Mouse (Mus musculus): ENCODE results near the gene Crhbp.

The Crhbp gene

DNA sequence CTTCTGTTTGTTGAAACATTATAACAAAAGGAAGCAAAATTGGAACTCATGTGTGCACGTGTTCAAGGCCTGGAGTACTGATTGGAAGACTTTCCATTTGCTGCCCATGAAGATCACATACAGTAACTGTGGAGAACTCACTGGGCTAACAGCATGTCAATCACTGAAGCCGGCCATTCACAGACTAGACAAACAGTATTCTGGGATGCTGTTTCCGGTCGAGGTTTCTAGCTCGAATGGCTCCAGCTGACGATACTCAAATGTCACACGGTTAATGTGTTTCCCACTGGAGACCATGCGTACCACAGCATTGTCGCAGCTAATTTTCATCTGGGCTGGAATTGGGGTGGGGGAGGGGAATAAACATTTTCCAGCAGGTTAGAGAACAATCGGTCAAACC lies 13.0 kb downstream of the Crhbp start:
- no peak for TF ChIP-seq POU5F1 (IDR thresholded peaks at IDR 0.05; ENCODE audit: borderline replicate concordance, low read length)
- no peak for TF ChIP-seq NANOG (IDR thresholded peaks at IDR 0.05; ENCODE audit: borderline replicate concordance, low read length)
- TF ChIP-seq CTCF (conservative IDR thresholded peaks at IDR 0.05; ENCODE audit: low read length), result no peak
- Histone ChIP-seq H3K9me3 (ENCODE audit: low read length) (0 out of 2 replicates have a peak, but pooled peaks cover 3% of the 10 kb centered on the region), H3K36me3 (ENCODE audit: insufficient read depth, low read length) (no peaks in the 10 kb centered on the region), H3K4me1 (replicated peaks; ENCODE audit: low read depth, low read length) (no peaks in the 10 kb centered on the region), H3K4me3 (replicated peaks; ENCODE audit: low read length) (no peak overlapping the region), H3K27me3 (ENCODE audit: insufficient read depth, low read length) (0 out of 2 replicates have a peak, but pooled peaks cover 2% of the 10 kb centered on the region)

- H3K4me1 ChIP-seq (replicated peaks; ENCODE audit: low read depth, low read length), result no peaks in the 10 kb centered on the region
- no peak overlapping the region for H3K4me3 ChIP-seq (replicated peaks; ENCODE audit: low read length)
- 0 out of 2 replicates have a peak, but pooled peaks cover 2% of the 10 kb centered on the region for H3K27me3 ChIP-seq (ENCODE audit: insufficient read depth, low read length)
- 0 out of 2 replicates have a peak, but pooled peaks cover 3% of the 10 kb centered on the region for H3K9me3 ChIP-seq (ENCODE audit: low read length)
- TF ChIP-seq POU5F1 (IDR thresholded peaks at IDR 0.05; ENCODE audit: borderline replicate concordance, low read length) (no peak), CTCF (conservative IDR thresholded peaks at IDR 0.05; ENCODE audit: low read length) (no peak), NANOG (IDR thresholded peaks at IDR 0.05; ENCODE audit: borderline replicate concordance, low read length) (no peak)
- H3K36me3 ChIP-seq (ENCODE audit: insufficient read depth, low read length), result no peaks in the 10 kb centered on the region
These were observed 17.2 kb downstream of the Crhbp start for GRCm38 (mm10) chr13:95427499-95427898.

DNA sequence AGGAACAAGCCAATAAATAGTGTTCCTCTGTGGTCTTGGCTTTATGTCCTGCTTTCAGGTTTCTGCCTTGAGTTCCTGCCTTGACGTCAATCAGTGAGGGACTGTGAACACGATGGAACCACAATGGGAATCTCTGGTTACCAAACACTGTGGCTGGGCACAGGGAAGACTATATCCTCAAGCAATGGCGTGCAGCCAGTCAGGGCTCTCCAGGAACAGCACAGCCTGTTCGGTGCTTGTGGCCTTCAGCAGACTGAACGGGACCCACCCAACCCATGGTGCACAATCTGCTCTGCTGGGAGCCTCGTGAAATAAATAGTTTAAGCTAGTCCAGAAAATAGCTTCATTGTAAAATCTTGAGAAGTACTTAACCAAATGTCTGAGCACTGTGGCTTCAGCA lies 18.3 kb downstream of the Crhbp start:
- Histone ChIP-seq H3K4me1 (replicated peaks; ENCODE audit: low read depth, low read length) (no peaks in the 10 kb centered on the region), H3K27me3 (ENCODE audit: insufficient read depth, low read length) (0 out of 2 replicates have a peak, but pooled peaks cover 2% of the 10 kb centered on the region), H3K4me3 (replicated peaks; ENCODE audit: low read length) (no peak overlapping the region), H3K36me3 (ENCODE audit: insufficient read depth, low read length) (no peaks in the 10 kb centered on the region), H3K9me3 (ENCODE audit: low read length) (0 out of 2 replicates have a peak, but pooled peaks cover 3% of the 10 kb centered on the region)
- TF ChIP-seq POU5F1 (IDR thresholded peaks at IDR 0.05; ENCODE audit: borderline replicate concordance, low read length) (no peak), NANOG (IDR thresholded peaks at IDR 0.05; ENCODE audit: borderline replicate concordance, low read length) (no peak), CTCF (conservative IDR thresholded peaks at IDR 0.05; ENCODE audit: low read length) (no peak)

DNA sequence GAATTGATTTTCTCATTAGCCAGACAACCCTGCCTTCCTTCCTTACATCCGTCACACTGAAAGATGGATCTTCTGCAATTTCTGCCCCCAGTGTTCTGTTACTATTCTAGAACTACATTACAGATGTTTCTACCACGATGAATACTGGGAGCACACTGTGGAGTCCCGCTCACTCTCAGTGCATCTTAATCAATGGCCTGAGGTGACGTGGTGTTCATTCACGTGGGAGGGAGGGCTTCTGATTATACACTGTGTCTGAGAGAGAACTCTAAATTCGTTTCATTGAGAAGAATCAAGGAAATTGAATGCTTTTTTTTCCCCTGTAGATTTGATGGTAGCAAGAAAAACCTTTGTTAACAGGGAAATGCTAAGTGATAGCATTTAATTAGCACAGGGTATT lies 19.2 kb downstream of the Crhbp start:
- H3K27me3 ChIP-seq (ENCODE audit: insufficient read depth, low read length), result 0 out of 2 replicates have a peak, but pooled peaks cover 2% of the 10 kb centered on the region
- TF ChIP-seq POU5F1 (IDR thresholded peaks at IDR 0.05; ENCODE audit: borderline replicate concordance, low read length), result no peak
- TF ChIP-seq NANOG (IDR thresholded peaks at IDR 0.05; ENCODE audit: borderline replicate concordance, low read length), result no peak
- no peak for TF ChIP-seq CTCF (conservative IDR thresholded peaks at IDR 0.05; ENCODE audit: low read length)
- no peak overlapping the region for H3K4me3 ChIP-seq (replicated peaks; ENCODE audit: low read length)
- H3K36me3 ChIP-seq (ENCODE audit: insufficient read depth, low read length), result no peaks in the 10 kb centered on the region
- no peaks in the 10 kb centered on the region for H3K4me1 ChIP-seq (replicated peaks; ENCODE audit: low read depth, low read length)
- 0 out of 2 replicates have a peak, but pooled peaks cover 3% of the 10 kb centered on the region for H3K9me3 ChIP-seq (ENCODE audit: low read length)

GRCm38 (mm10) chr13:95424932-95425331 lies 19.8 kb downstream of the Crhbp start:
- 0 out of 2 replicates have a peak, but pooled peaks cover under 1% of the 10 kb centered on the region for H3K27me3 ChIP-seq (ENCODE audit: insufficient read depth, low read length)
- H3K4me3 ChIP-seq (replicated peaks; ENCODE audit: low read length), result no peak overlapping the region
- no peaks in the 10 kb centered on the region for H3K36me3 ChIP-seq (ENCODE audit: insufficient read depth, low read length)
- H3K9me3 ChIP-seq (ENCODE audit: low read length), result no peaks in the 10 kb centered on the region
- no peak for TF ChIP-seq CTCF (conservative IDR thresholded peaks at IDR 0.05; ENCODE audit: low read length)
- TF ChIP-seq NANOG (IDR thresholded peaks at IDR 0.05; ENCODE audit: borderline replicate concordance, low read length), result no peak
- no peak for TF ChIP-seq POU5F1 (IDR thresholded peaks at IDR 0.05; ENCODE audit: borderline replicate concordance, low read length)
- no peaks in the 10 kb centered on the region for H3K4me1 ChIP-seq (replicated peaks; ENCODE audit: low read depth, low read length)

- Histone ChIP-seq H3K4me3 (replicated peaks; ENCODE audit: low read length) (no peak overlapping the region), H3K36me3 (ENCODE audit: insufficient read depth, low read length) (no peaks in the 10 kb centered on the region), H3K27me3 (ENCODE audit: insufficient read depth, low read length) (peaks cover 9% of the 10 kb centered on the region), H3K4me1 (replicated peaks; ENCODE audit: low read depth, low read length) (peaks cover 5% of the 10 kb centered on the region; the same call in 1 of the 2 replicates), H3K9me3 (ENCODE audit: low read length) (no peaks in the 10 kb centered on the region)
- TF ChIP-seq CTCF (conservative IDR thresholded peaks at IDR 0.05; ENCODE audit: low read length), result no peak
- no peak for TF ChIP-seq POU5F1 (IDR thresholded peaks at IDR 0.05; ENCODE audit: borderline replicate concordance, low read length)
- no peak for TF ChIP-seq NANOG (IDR thresholded peaks at IDR 0.05; ENCODE audit: borderline replicate concordance, low read length)
These were observed 25.4 kb downstream of the Crhbp start for GRCm38 (mm10) chr13:95419204-95419749.

DNA sequence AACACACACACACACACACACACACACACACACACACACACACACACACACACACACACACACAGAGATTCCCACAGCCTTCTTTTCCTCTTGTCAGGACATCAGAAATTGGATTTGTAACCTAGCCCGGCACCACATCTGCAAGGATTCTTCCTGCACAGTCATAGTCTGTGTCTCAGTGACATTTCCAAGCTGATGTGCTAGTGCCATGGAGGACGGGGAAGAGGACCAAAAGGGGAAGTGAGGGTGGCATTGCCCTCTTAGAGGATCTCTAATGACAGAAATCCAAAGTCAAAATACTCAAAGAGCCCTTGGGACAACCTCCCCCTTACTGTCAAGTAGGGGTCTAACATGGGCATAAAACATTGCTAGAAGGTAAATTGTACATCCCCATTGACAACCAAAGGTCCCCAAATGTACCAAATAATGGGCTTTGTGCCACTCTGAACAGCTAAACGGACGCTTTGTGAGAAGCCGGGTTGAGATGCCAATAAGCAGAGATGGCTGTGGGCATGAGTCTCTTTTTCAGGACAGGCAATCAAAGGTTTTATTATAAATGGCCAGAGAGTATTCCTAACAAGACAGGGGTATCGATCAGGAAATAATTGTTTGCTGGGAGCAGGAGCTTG lies 26.0 kb downstream of the Crhbp start:
- H3K9me3 ChIP-seq (ENCODE audit: low read length), result no peaks in the 10 kb centered on the region
- H3K4me1 ChIP-seq (replicated peaks; ENCODE audit: low read depth, low read length), result peaks cover 5% of the 10 kb centered on the region; the same call in 1 of the 2 replicates
- no peak overlapping the region for H3K4me3 ChIP-seq (replicated peaks; ENCODE audit: low read length)
- TF ChIP-seq NANOG (IDR thresholded peaks at IDR 0.05; ENCODE audit: borderline replicate concordance, low read length) (no peak), CTCF (conservative IDR thresholded peaks at IDR 0.05; ENCODE audit: low read length) (no peak), POU5F1 (IDR thresholded peaks at IDR 0.05; ENCODE audit: borderline replicate concordance, low read length) (no peak)
- H3K27me3 ChIP-seq (ENCODE audit: insufficient read depth, low read length), result peaks cover 9% of the 10 kb centered on the region
- H3K36me3 ChIP-seq (ENCODE audit: insufficient read depth, low read length), result no peaks in the 10 kb centered on the region

DNA sequence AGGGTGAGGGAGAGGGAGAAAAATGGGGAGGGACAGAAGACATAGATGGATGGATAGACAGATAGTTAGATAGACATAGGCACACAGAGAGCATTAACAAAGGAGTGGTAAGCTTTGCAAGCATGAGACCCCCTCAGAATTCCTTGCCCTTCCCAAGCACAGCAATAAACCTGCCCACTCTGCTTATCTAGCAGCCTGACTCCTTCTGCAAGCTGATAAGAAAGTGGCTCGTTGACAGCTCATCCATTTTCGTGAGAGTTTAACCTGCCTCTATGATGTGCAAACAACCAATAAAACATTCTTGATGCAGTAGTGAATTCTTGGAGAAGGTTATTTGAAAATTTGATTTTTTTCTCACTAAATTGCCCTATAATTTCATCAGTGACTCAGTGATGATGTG lies 32.5 kb downstream of the Crhbp start:
- H3K36me3 ChIP-seq (ENCODE audit: insufficient read depth, low read length), result no peaks in the 10 kb centered on the region
- peaks cover 5% of the 10 kb centered on the region; the same call in 1 of the 2 replicates for H3K4me1 ChIP-seq (replicated peaks; ENCODE audit: low read depth, low read length)
- TF ChIP-seq NANOG (IDR thresholded peaks at IDR 0.05; ENCODE audit: borderline replicate concordance, low read length) (no peak), POU5F1 (IDR thresholded peaks at IDR 0.05; ENCODE audit: borderline replicate concordance, low read length) (no peak), CTCF (conservative IDR thresholded peaks at IDR 0.05; ENCODE audit: low read length) (no peak)
- no peak overlapping the region for H3K4me3 ChIP-seq (replicated peaks; ENCODE audit: low read length)
- no peaks in the 10 kb centered on the region for H3K9me3 ChIP-seq (ENCODE audit: low read length)
- H3K27me3 ChIP-seq (ENCODE audit: insufficient read depth, low read length), result 0 out of 2 replicates have a peak, but pooled peaks cover 2% of the 10 kb centered on the region
